Comparison of ENCODE assay signal across 8 mouse cellular contexts in the genomic region with DNA sequence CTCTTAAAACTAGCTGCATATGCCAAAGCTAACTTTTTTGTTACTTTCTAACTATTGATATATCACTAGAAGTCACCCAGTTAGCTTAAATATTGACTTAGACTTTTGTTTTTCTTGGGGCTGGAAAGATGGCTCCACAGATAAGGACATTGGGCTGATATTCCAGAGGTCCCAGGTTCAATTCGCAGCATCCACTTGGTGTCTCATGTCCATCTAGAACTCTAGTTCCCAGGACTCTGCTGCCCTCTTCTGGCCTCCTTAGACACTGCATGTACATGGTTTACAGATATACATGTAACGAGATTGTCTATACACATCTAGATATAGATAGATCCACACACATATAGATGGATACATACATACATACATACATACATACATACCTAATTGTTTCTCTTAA. TPM values are rescaled to one million over a fixed set of nuclear protein-coding genes. Genes with fewer than 3 reads are reported as not detected.
DNase-seq lines count a peak whose midpoint lies in the region; ATAC-seq and TF ChIP-seq lines count a peak whose summit lies in the region.

No protein-coding gene starts in this region.

- in situ Hi-C loops in Patski (cut with MboI; ENCODE audit: low pct_unique_long_range_greater_than_20kb): no loop called here

- 80% methylated on average over 2 of the region's 2 CpGs for WGBS in intestine, postnatal 0 days
- 78% methylated on average over 2 of the region's 2 CpGs for WGBS in intestine, embryonic 16.5 days
- 76% methylated on average over 2 of the region's 2 CpGs for WGBS in spleen, adult 2 months

- peak; percentile 82 for TF ChIP-seq CTCF in intestine, postnatal 0 days (IDR thresholded peaks at IDR 0.05; ENCODE audit: low read depth)
- TF ChIP-seq CTCF in C2C12 (IDR thresholded peaks at IDR 0.05; ENCODE audit: control insufficient read depth, insufficient read depth, insufficient read length): peak; percentile 1
- peak; percentile 74 for TF ChIP-seq CTCF in Patski (IDR thresholded peaks at IDR 0.05)
- TF ChIP-seq CTCF in spleen, adult 2 months (IDR thresholded peaks at IDR 0.05; ENCODE audit: extremely low read depth, insufficient read depth, insufficient read length, insufficient replicate concordance): peak; percentile 34; the same call in 1 of the 2 replicates

- H3K27ac ChIP-seq in intestine, postnatal 0 days (ENCODE audit: low read depth, low read length): no peak overlapping the region
- H3K27ac ChIP-seq in intestine, embryonic 16.5 days (ENCODE audit: low read length): no peak overlapping the region
- no peak overlapping the region for H3K27ac ChIP-seq in spleen, adult 2 months (ENCODE audit: insufficient read depth, low read length)

- CTCF ChIA-PET in Patski (lab: Charles Lee): interaction anchor here (0.7 to 2.6 kb wide), 14 partner anchors 9 to 193 kb away, joined by 3 to 27 read pairs (median 4); no protein-coding TSS in a partner anchor

- no peaks in the 10 kb centered on the region for H3K9me3 ChIP-seq in intestine, postnatal 0 days (ENCODE audit: control insufficient read depth)
- no peaks in the 10 kb centered on the region for H3K9me3 ChIP-seq in intestine, embryonic 16.5 days (ENCODE audit: control insufficient read depth, low read length)

- TF ChIP-seq POLR2A in spleen, adult 2 months (IDR thresholded peaks at IDR 0.05; ENCODE audit: low read depth, low read length): no peak

- H3K36me3 ChIP-seq in intestine, postnatal 0 days (ENCODE audit: control insufficient read depth, insufficient read depth): peaks cover 18% of the 10 kb centered on the region; the same call in 1 of the 2 replicates
- H3K36me3 ChIP-seq in intestine, embryonic 16.5 days (ENCODE audit: control insufficient read depth, insufficient read depth, low read length): no peaks in the 10 kb centered on the region; the same call in none of the 2 replicates
- peaks cover 4% of the 10 kb centered on the region for H3K36me3 ChIP-seq in C2C12 (ENCODE audit: control insufficient read depth, insufficient read depth)
- no peaks in the 10 kb centered on the region for H3K36me3 ChIP-seq in spleen, adult 2 months (ENCODE audit: control insufficient read depth, insufficient read depth, low read length)

- DNase-seq in Patski (ENCODE audit: low read depth, low spot score): no peak
- DNase-seq in cerebellum, postnatal 36 days: peak; percentile 23 to 43
- DNase-seq in kidney, postnatal 4 days: peak; percentile 72 to 76
- DNase-seq in spleen, adult 2 months (ENCODE audit: low read depth in 1 of 2, low spot score in 2 of 2): peak; percentile 25 to 65
- no peak for DNase-seq in urinary bladder, adult 2 months (ENCODE audit: low spot score)

- no peaks in the 10 kb centered on the region for H3K27me3 ChIP-seq in intestine, postnatal 0 days (replicated peaks; ENCODE audit: control insufficient read depth, insufficient read depth, low read length)
- H3K27me3 ChIP-seq in intestine, embryonic 16.5 days (replicated peaks; ENCODE audit: control insufficient read depth, insufficient read depth, low read length): no peaks in the 10 kb centered on the region
- H3K27me3 ChIP-seq in C2C12 (ENCODE audit: control insufficient read depth, insufficient read depth, insufficient read length) (no peaks in the 10 kb centered on the region), Patski (no peaks in the 10 kb centered on the region)
- H3K27me3 ChIP-seq in spleen, adult 2 months (ENCODE audit: control insufficient read depth, insufficient read depth, low read length): no peaks in the 10 kb centered on the region

- no peak overlapping the region for H3K4me2 ChIP-seq in intestine, postnatal 0 days (replicated peaks; ENCODE audit: low read depth)
- H3K4me2 ChIP-seq in intestine, embryonic 16.5 days (ENCODE audit: low read depth, low read length): no peak overlapping the region

- H3K79me2 ChIP-seq in C2C12 (ENCODE audit: control insufficient read depth, insufficient read depth): peaks cover 34% of the 10 kb centered on the region

- H3ac ChIP-seq in C2C12 (ENCODE audit: control insufficient read depth, insufficient read length, low read depth): no peak overlapping the region

- no peak overlapping the region for H3K4me3 ChIP-seq in intestine, postnatal 0 days (ENCODE audit: low read depth, low read length)
- H3K4me3 ChIP-seq in intestine, embryonic 16.5 days (ENCODE audit: low read length): no peak overlapping the region
- H3K4me3 ChIP-seq in C2C12 (ENCODE audit: insufficient read depth, poor library complexity, severe bottlenecking): no peak overlapping the region
- no peak overlapping the region for H3K4me3 ChIP-seq in spleen, adult 2 months (ENCODE audit: extremely low read depth, insufficient read depth, insufficient read length)

- no peak overlapping the region for H3K9ac ChIP-seq in intestine, postnatal 0 days (ENCODE audit: low read depth, low read length)
- H3K9ac ChIP-seq in intestine, embryonic 16.5 days (ENCODE audit: low read depth, low read length): no peak overlapping the region

- peaks cover 8% of the 10 kb centered on the region for H3K79me3 ChIP-seq in C2C12 (ENCODE audit: low read depth)

- no peak for ATAC-seq in intestine, postnatal 0 days
- ATAC-seq in intestine, embryonic 16.5 days: no peak
- no peak for ATAC-seq in Patski

- POLR2A ChIA-PET in Patski (lab: Charles Lee): no interaction called here

- H3K4me1 ChIP-seq in intestine, postnatal 0 days (replicated peaks; ENCODE audit: control insufficient read depth, insufficient read depth, low read length): 0 out of 2 replicates have a peak, but pooled peaks cover 2% of the 10 kb centered on the region
- 0 out of 2 replicates have a peak, but pooled peaks cover 3% of the 10 kb centered on the region for H3K4me1 ChIP-seq in intestine, embryonic 16.5 days (ENCODE audit: control insufficient read depth, insufficient read depth, low read length)
- H3K4me1 ChIP-seq in spleen, adult 2 months (ENCODE audit: control insufficient read depth, insufficient read depth, insufficient read length): no peaks in the 10 kb centered on the region; the same call in 1 of the 2 replicates

TF ChIP-seq in C2C12, 6 proteins besides CTCF, POLR2A, EP300 and RAD21:
- TF ChIP-seq USF1 (IDR thresholded peaks at IDR 0.05; ENCODE audit: low read depth) (no peak), FOSL1 (IDR thresholded peaks at IDR 0.05; ENCODE audit: insufficient read depth, low read length, poor library complexity, severe bottlenecking) (no peak), MYOD1 (IDR thresholded peaks at IDR 0.05; ENCODE audit: control insufficient read depth, insufficient read length, low read depth) (no peak), MYOG (IDR thresholded peaks at IDR 0.05; ENCODE audit: control insufficient read depth, extremely low read depth, insufficient read length) (no peak), CEBPB (IDR thresholded peaks at IDR 0.05; ENCODE audit: low read depth) (no peak), MAX (IDR thresholded peaks at IDR 0.05) (no peak)
TF ChIP-seq in C2C12: peak in this region for 0.

RNA-seq across cellular contexts. Expression of gene Trub1, which starts 4.4 kb away (rescaled TPM):
- polyA plus RNA-seq in intestine, postnatal 0 days (2015; fragmentation: Nextera tagmentation; extraction: Ambion mirVana): 7.1 and 7.7 TPM in 2 replicates
- polyA plus RNA-seq in intestine, embryonic 16.5 days (2015; fragmentation: Nextera tagmentation; extraction: Ambion mirVana): 16.4 and 19.8 TPM in 2 replicates
- polyA plus RNA-seq in C2C12 (2012; fragmentation: generic; extraction: Trizol): 5.4 TPM
- polyA plus RNA-seq in Patski (2021): 13.3 TPM
- polyA plus RNA-seq in spleen, adult 2 months (2012; rRNA removed): 2.3 and 2.7 TPM in 2 replicates
- 14.1 and 16.6 TPM in 2 replicates for polyA plus RNA-seq in urinary bladder, adult 2 months (2012; rRNA removed)

Comparison
In these comparisons a context has a peak if more than half of its experiments do, and no peak if none do; other contexts are left out.
1. CTCF ChIP-seq: peak in every context shown above with its lines; median percentile 82 in intestine, postnatal 0 days; 74 in Patski; 34 in spleen, adult 2 months; 1 in C2C12.
2. DNase-seq: peak in cerebellum, postnatal 36 days (2 of 2), kidney, postnatal 4 days (2 of 2) and spleen, adult 2 months (2 of 2); none in Patski (single experiment) and urinary bladder, adult 2 months (single experiment).